Mouse (Mus musculus) neural tube, embryonic 11.5 days (tissue): ENCODE measurements around the gene Lpcat2. TPM values are rescaled to one million over a fixed set of nuclear protein-coding genes. Genes with fewer than 3 reads are reported as not detected.

ENCODE experiments used
- ATAC-seq: fragments of 200-750 bp; cut with Nextera tagmentation; 2 replicates; pipeline ENCODE4 v1.8.0; 2017; ENCODE audit warnings: moderate number of reproducible peaks, mild to moderate bottlenecking, moderate TSS enrichment, moderate library complexity; ENCODE audit not compliant: insufficient read depth, low FRiP score, low TSS enrichment
- DNase-seq: peaks from one replicate; pipeline ENCODE4 v3.0.0-alpha.2; 2015; ENCODE audit warnings: low spot score
- H3K27ac ChIP-seq: fragments of 300-500 bp; sonication (generic); 2 replicates; pipeline ENCODE4 v1.5.1; 2014; ENCODE audit warnings: low read depth, mild to moderate bottlenecking, low read length
- H3K27me3 ChIP-seq: fragments of 300-500 bp; sonication (generic); 2 replicates; pipeline ENCODE4 v1.6.1; 2014; ENCODE audit warnings: mild to moderate bottlenecking, low read length, mixed read lengths; ENCODE audit not compliant: control insufficient read depth, insufficient read depth
- H3K36me3 ChIP-seq: fragments of 300-500 bp; sonication (generic); 2 replicates; pipeline ENCODE4 v1.6.1; 2014; ENCODE audit warnings: mild to moderate bottlenecking, low read length, moderate library complexity, mixed read lengths; ENCODE audit not compliant: control insufficient read depth, insufficient read depth
- H3K4me1 ChIP-seq: fragments of 300-500 bp; sonication (generic); 2 replicates; pipeline ENCODE4 v1.6.1; 2014; ENCODE audit warnings: low read length, mixed read lengths; ENCODE audit not compliant: control insufficient read depth, insufficient read depth
- H3K4me2 ChIP-seq: fragments of 300-500 bp; sonication (generic); 2 replicates; pipeline ENCODE4 v1.6.1; 2014; ENCODE audit warnings: low read depth, mild to moderate bottlenecking, moderate library complexity
- H3K4me3 ChIP-seq: fragments of 300-500 bp; sonication (generic); 2 replicates; pipeline ENCODE4 v1.5.1; 2014; ENCODE audit warnings: low read depth, low read length
- H3K9ac ChIP-seq: fragments of 300-500 bp; sonication (generic); 2 replicates; pipeline ENCODE4 v1.6.1; 2014; ENCODE audit warnings: mild to moderate bottlenecking, low read length
- H3K9me3 ChIP-seq: fragments of 300-500 bp; sonication (generic); 2 replicates; pipeline ENCODE4 v1.6.1; 2016; ENCODE audit warnings: low read length; ENCODE audit not compliant: control insufficient read depth
- WGBS: fragments of 180-500 bp; shearing (Covaris S2); extraction: QIAGEN DNeasy Blood & Tissue Kit; methylation state at CpG from one replicate; pipeline ENCODE4 v1.1.7; 2014; 5-methylcytosine and 5-hydroxymethylcytosine counted together
- polyA plus RNA-seq: library from polyadenylated mRNA; unstranded; fragments of >200 nt; fragmentation: Nextera tagmentation; extraction: Ambion mirVana; gene quantifications from 2 replicates; pipeline ENCODE4 v1.2.1, GENCODE M21; 2014

Lpcat2 gene
- 4.4 and 5.7 TPM in 2 replicates for polyA plus RNA-seq

DNA sequence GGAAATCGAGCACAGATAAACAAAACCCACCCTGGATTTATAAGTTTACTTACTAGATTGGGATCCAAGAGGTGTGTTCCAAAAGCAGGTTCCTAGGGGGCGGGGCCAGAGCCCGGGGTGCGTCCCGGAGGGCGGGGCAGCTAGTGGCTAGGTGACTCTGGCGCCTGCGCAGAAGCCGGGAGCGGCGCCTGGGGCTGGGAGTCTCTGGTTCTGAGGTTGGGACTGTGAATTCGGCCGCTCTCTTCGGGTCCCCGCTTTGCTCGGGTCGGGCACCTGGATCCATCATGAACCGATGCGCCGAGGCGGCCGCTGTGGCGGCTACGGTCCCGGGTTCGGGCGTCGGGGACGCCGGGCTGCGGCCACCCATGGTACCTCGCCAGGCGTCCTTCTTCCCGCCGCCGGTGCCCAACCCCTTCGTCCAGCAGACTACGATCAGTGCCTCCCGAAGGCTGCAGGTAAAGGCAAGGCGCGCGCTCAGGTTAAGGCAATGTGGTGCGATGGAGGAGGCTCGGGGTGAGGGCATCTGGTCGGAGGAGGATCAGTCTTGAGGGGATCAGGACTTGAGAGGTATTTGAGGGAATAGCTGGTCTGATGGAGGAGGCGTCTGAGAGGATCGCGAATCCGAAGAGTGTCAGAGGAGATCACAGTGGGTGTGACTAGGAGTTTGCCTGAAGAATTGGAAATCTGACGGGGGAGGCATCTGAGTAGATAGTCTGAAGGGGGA lies at the start of gene Lpcat2:
Gene Lpcat2, plus strand, starts transcription at position 169 of the 724 bp plus-strand sequence.
- Histone ChIP-seq H3K9ac (peak within 1 kb of the TSS; percentile 65), H3K9me3 (no peaks in the 10 kb centered on the region), H3K4me2 (peak within 1 kb of the TSS; percentile 90), H3K27ac (no peak within 1 kb of the TSS), H3K4me3 (peak within 1 kb of the TSS; percentile 52), H3K27me3 (no peaks in the 10 kb centered on the region), H3K36me3 (no peaks in the 10 kb centered on the region), H3K4me1 (peaks cover 1% of the 10 kb centered on the region; the same call in 1 of the 2 replicates)
- peak; percentile 79 for DNase-seq
- 1% methylated on average over 49 of the region's 50 CpGs for WGBS
- ATAC-seq: peak; percentile 72

DNA sequence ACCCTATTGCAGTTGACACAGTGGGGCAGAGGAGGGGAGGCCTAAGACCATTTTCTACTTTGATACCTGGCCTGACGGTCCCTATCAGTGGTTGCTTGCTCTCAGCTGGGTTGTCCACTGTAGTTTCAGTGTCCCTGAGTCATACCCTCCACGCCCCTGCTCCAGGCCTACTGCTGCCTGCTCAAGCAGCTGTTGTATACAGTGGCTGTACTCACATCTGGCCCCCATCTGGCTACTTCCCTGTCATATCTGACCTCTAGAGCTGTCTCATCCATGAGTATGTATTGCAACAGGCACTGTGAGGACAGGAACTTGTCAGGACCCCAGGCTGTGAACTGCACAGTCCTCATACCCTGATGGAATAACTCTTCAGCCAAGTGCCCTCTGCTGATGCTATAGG lies 42.4 kb upstream of the Lpcat2 start:
- no peak for ATAC-seq

DNA sequence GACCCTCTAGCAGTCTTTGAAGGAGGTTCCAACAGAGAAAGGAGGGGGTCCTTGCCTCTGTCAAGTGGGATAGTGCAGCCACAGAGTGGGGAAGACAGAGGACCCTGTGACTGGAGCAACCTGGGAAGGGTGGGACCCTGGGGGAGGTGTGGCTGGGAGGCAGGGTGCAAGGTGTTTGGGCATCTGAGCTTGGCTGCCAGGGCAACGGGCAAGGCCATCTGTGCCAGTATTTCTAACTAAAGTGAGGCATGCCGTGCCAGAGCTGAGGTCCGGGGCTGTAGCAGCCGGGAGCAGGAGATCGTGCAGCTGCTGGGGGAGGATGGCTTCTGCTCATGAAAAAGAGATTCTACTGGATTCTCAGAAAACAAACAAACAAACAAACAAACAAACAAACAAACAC lies 39.5 kb upstream of the Lpcat2 start:
- no peak for ATAC-seq
- 75% methylated on average over 5 of the region's 5 CpGs for WGBS

More for the DNA sequence above, 42.4 kb upstream of the Lpcat2 start:
- Histone ChIP-seq H3K9ac (no peak overlapping the region), H3K36me3 (no peaks in the 10 kb centered on the region), H3K9me3 (no peaks in the 10 kb centered on the region), H3K4me1 (no peaks in the 10 kb centered on the region), H3K27me3 (no peaks in the 10 kb centered on the region), H3K27ac (no peak overlapping the region), H3K4me3 (no peak overlapping the region), H3K4me2 (no peak overlapping the region)
- 53% methylated on average over 2 of the region's 2 CpGs for WGBS
- no peak for DNase-seq

DNA sequence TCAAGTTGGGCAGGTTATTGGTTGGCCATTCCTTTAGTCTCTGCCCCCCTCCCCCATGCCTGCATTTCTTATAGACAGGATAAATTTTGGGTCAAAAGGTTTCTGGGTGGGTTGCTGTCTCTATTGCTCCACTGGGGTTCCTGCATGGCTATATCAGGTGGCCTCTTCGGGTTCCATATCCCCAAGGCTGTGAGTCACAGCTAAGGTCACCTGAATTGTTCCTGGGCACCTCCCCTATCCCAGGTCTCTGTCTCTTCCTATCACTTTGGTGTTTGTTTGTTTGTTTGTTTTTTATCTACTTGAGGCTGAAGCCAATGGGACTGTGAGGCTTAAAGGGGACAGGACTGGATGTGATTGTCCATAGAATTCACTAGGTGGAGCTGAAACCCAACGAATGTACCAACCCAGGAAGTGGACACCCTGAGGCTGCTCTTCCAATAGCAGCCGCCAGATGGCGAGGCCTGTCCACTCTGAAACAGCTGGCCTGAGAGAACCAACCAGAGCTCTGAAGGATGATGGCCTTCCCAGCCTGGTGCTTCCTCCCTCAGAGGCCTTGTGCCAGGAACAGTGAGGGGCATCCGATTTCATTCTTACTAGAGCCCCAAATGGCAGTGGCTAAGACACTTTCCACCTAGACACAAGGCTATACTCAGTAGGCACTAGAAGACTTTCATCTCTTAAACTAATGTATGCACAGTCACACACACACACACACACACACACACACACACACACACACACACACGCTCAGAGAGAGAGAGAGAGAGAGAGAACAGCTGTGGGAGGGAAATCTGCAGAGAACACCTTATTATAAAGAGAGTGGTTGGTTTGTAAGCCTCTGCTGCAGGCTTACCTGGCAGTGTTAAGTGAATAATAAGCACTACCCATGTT lies 37.0 kb upstream of the Lpcat2 start:
- ATAC-seq (peak; percentile 83), DNase-seq (peak; percentile 94)
- H3K9ac ChIP-seq: no peak overlapping the region
- no peaks in the 10 kb centered on the region for H3K27me3 ChIP-seq
- 28% methylated on average over 6 of the region's 6 CpGs for WGBS
- no peaks in the 10 kb centered on the region for H3K9me3 ChIP-seq
- H3K36me3 ChIP-seq: no peaks in the 10 kb centered on the region
- H3K4me1 ChIP-seq: no peaks in the 10 kb centered on the region
- no peak overlapping the region for H3K4me3 ChIP-seq
- no peak overlapping the region for H3K4me2 ChIP-seq
- no peak overlapping the region for H3K27ac ChIP-seq

More for the DNA sequence above, 39.5 kb upstream of the Lpcat2 start:
- Histone ChIP-seq H3K36me3 (no peaks in the 10 kb centered on the region), H3K27ac (no peak overlapping the region), H3K9me3 (no peaks in the 10 kb centered on the region), H3K27me3 (no peaks in the 10 kb centered on the region), H3K4me2 (no peak overlapping the region), H3K4me1 (no peaks in the 10 kb centered on the region), H3K4me3 (no peak overlapping the region), H3K9ac (no peak overlapping the region)
- DNase-seq: no peak

DNA sequence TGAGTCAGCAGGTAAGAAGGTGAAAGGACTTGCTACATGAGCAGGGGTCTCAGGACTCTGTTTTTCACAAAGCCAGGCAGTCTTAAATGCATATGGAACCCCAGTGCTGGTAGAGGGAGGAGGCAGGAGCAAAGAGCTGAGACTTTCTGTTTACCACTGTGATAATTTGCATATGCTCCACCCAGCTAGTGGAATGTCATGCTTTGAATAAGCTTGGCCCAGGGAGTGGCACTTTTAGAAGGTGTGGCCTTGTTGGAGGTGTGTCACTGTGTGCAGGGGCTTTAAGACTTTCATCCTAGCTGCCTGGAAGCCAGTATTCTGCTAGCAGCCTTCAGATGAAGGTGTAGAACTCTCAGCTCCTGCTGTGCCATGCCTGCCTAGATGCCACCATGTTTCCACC lies 34.0 kb upstream of the Lpcat2 start:
- H3K4me2 ChIP-seq: no peak overlapping the region
- no peak for DNase-seq
- H3K36me3 ChIP-seq: no peaks in the 10 kb centered on the region
- no peak overlapping the region for H3K4me3 ChIP-seq
- H3K27ac ChIP-seq: no peak overlapping the region
- no peak overlapping the region for H3K9ac ChIP-seq
- no peaks in the 10 kb centered on the region for H3K4me1 ChIP-seq
- no peak for ATAC-seq
- H3K9me3 ChIP-seq: no peaks in the 10 kb centered on the region
- H3K27me3 ChIP-seq: no peaks in the 10 kb centered on the region

DNA sequence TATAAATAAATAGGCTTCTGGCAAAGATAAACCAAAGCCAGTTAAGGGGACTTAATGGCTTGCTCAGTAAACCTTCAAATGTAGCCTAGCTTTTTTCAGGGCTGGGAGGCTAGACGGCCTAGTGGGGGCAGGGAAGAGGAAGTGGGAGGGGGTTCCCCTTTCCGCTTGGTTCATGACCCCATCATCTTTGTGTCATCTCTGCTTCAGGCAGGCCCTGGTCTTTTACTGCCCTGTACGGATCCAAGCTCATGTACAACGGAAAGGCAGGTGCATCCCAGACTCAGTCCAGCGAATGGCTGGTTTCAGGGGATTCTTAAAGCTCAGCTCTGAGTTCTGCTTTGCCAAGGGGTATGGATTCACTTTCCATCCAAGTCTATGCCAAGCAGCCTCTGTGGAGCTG lies 32.8 kb upstream of the Lpcat2 start:
- H3K4me1 ChIP-seq: no peaks in the 10 kb centered on the region
- H3K4me2 ChIP-seq: no peak overlapping the region
- no peaks in the 10 kb centered on the region for H3K9me3 ChIP-seq
- no peaks in the 10 kb centered on the region for H3K36me3 ChIP-seq
- H3K27me3 ChIP-seq: no peaks in the 10 kb centered on the region
- H3K27ac ChIP-seq: no peak overlapping the region
- ATAC-seq (no peak), DNase-seq (no peak)
- no peak overlapping the region for H3K9ac ChIP-seq
- WGBS: 78% methylated on average over 5 of the region's 5 CpGs
- no peak overlapping the region for H3K4me3 ChIP-seq

DNA sequence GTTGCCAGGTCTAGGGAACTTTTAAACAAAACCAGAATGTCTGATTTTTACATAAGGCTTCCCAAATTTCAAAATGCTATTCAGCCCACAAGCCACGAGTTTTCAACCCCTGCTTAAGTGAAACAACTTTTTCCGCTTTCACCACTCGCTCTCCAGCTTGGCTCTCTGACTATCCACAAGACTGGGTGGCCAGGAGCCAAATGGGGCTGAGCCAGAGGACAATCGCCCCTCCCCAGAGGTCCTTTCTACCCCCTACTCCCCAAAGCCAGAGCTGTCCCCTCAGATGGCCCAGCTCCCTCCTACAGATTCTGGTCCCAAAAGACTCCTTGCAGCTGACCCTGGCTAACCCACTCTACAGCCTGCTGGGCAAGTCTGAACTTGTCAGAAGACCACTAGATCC lies 29.1 kb upstream of the Lpcat2 start:
- no peak for ATAC-seq
- no peak for DNase-seq
- Histone ChIP-seq H3K4me1 (no peaks in the 10 kb centered on the region), H3K9ac (no peak overlapping the region), H3K9me3 (no peaks in the 10 kb centered on the region), H3K27me3 (no peaks in the 10 kb centered on the region), H3K27ac (no peak overlapping the region), H3K36me3 (no peaks in the 10 kb centered on the region), H3K4me3 (no peak overlapping the region), H3K4me2 (no peak overlapping the region)
- 80% methylated on average over 4 of the region's 4 CpGs for WGBS

DNA sequence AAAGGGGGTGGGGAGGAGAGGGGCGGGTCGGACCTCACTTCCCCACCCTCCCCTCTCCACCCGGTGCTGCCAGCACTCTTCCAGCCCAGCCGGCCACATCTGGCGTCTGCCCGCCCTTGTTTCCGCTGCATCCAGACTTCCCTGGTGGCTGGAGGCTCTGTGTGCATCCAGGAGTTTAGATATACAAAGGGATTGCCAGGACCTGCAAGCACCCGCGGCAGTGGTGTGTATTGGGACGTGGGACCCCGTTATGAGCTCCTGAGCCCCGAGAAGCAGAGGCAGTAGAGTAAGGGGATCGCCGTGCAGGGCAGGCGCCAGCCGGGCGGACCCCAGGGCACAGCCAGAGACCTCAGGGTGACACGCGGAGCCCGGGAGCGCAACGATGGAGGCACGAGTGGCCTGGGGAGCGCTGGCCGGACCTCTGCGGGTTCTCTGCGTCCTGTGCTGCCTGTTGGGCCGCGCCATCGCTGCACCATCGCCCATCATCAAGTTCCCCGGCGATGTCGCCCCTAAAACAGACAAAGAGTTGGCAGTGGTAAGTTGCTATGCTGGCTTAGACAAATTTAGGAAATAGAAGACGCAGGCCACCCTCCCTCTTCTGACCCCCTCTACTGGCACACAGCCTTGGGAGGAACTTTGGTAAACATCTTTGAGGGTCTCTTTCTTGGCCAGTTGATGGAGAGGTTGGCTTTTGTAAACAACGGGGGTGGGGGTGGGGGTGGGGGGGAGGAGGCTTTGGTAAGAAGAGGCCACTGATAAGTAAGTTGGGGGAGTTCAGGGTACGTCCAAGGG lies 27.7 kb upstream of the Lpcat2 start, which contains the start of gene Mmp2:
Gene Mmp2, plus strand, starts transcription at position 49 of the 792 bp plus-strand sequence.
- H3K4me1 ChIP-seq: no peaks in the 10 kb centered on the region
- ATAC-seq: no peak; the same call in 1 of the 2 replicates
- H3K27ac ChIP-seq: 0 out of 2 replicates have a peak within 1 kb of the TSS, but pooled peaks have one; percentile 14
- peak within 1 kb of the TSS; percentile 44 for H3K4me3 ChIP-seq
- DNase-seq: peak; percentile 69
- 1% methylated on average over 37 of the region's 37 CpGs for WGBS
- H3K9me3 ChIP-seq: no peaks in the 10 kb centered on the region
- peak within 1 kb of the TSS; percentile 78 for H3K9ac ChIP-seq
- H3K4me2 ChIP-seq: peak within 1 kb of the TSS; percentile 65
- no peaks in the 10 kb centered on the region for H3K27me3 ChIP-seq
- H3K36me3 ChIP-seq: no peaks in the 10 kb centered on the region
